Mouse (Mus musculus) MN1 (cell line): ENCODE measurements around the gene Armc9.

Experiments used
- DNase-seq: peaks from one replicate; pipeline ENCODE4 v3.0.0-alpha.2; 2016; ENCODE audit warnings: low spot score

Gene Armc9

DNA sequence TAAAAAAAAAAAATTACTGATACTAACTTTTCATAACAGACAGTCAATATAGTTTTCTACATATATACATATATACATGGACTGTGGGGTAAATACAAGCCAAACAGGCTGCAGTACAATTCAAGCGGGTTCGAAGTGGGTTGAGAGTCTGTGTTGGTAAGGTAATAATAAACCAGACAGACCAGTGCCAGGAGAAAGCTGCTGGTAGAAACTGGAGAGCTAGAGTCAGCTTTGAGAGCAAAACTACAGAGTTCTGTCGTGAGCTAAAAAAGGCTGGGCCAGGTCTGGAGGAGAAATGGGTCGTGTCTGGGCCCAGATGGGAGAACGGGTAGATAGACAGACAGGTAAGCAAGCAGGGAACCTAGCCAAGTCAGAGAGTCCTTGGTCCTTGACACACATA lies 129.5 kb downstream of the Armc9 start:
- DNase-seq = no peak

DNA sequence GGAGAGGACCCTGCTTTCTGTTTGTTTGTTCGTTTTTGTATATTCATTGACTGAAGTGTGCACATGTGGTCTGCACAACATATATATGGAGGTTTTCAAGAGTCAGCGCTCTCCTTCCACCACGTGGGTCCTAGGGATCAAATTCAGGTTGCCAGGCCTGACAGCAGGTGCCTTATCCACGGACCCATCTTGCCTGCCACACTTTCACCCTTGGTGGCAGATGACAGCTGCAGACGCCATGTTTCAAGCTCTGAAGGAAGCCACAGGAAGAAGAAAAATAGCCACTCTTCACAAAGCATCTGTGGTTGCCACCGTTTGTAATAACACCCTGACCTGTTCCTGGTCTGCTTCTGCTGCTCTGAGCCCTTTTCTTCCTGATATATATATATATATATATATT lies 130.7 kb downstream of the Armc9 start:
- DNase-seq = no peak

DNA sequence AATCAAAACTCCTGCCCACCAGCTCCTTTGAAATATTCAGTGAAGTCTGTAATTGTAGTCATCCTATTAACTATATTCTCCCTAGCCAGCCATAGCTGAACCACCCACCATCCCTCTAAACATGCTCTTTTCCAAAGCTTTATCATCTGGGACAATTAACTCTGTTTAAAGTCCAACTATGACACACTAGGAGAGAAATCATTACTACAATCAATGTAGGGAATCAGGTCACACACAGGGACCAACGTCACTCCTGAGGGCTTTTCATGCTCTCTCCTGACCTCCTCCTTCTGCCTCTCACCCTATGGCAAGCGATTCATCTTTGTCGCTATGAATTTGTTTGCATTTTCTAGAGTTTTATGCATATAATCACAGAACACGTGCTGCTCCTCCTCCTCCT lies 132.9 kb downstream of the Armc9 start:
- DNase-seq = no peak

DNA sequence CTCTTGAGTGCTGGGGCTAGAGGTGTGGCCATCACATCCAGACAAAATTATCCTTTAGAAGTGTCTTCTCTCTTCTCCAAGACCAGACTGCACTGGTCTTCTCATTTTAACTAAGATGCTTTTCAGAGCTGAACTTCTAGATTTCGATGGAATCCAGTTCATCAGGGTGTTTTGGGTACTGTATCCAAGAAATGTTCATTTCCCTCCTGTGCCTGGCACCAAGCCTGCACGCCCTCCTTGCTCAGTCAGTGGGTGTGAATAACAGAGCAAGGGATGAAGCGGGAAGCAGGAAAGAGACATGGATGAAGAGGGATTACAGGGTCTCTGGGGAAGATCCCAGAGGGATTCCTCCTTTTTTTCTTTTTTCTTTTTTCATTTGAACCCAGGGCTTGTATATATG lies 135.9 kb downstream of the Armc9 start:
- no peak for DNase-seq

DNA sequence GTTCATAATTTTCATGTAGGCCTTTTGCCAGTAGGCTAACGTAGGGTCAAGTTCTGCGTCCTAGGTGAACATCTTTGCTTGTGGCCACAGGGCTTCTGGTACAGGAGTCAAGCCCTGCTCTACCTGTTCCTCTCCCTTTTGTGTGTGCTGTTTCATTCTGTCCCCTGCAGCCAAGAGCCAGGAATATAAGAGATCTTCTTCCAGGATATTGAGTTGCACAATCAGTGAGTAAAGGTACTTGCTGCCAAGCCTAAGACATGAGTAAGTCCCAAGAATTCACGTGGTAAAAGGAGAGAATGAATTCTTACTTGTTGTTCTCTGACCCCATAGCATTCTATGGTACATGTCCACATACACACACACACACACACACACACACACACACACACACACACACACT lies 138.5 kb downstream of the Armc9 start:
- no peak for DNase-seq

DNA sequence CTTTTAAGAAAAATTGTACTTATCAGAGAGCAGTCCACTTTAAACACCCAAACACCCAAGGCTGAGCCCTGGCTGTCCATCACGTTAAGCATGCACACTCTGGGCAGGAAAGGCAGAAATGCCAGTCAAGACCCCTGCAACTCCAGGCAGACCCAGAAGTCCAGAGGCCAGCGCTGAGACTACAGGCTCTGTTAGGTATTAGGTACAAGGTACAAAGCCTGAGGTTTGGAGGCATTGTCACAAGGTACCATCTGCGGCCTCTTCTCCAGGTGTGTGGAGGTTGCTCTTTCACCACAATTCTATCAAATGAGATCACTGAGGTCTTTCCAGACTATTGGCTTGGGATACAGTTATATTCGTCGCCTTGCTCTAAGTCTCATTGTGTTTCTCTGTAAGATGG lies 139.3 kb downstream of the Armc9 start:
- no peak for DNase-seq

DNA sequence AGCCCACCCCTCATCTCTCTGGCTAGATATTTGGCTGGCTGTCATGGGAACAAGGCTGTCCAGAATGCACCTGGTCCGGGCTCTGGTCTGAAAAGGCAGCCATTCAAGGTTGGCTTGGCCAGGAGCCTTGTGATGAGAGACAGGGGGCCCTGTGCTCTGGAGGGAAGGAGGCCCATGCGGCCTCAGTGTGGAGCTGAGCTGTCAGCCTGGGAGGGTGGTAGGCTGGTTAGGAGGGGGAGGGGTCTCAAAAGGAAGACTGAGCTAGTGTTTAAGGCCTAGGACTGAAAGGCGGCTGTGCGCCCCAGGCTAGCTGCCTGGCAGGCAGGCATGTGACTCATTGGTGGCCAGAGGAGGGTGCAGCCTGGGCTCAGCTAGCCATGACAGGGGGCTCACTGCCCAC lies 139.9 kb downstream of the Armc9 start:
- DNase-seq = no peak

DNA sequence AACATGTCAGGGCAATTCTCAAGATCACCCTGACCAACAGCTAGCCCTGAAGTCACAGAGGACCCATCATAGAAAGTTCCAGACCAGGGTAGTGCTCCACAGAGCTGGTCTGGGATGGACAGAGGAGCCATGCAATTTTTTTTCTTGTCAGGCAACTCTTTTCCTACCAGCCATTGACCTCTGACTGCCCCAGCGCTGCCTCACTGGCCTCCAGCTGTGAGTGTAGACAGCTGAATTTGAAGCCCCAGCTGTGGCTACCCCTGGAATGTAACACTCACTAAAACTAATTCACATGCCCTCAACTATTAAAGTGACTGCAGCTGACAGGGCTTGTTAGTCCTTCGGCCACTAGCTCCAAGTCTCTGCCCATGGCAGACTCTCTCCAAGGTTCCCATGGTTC lies 145.5 kb downstream of the Armc9 start:
- no peak for DNase-seq

DNA sequence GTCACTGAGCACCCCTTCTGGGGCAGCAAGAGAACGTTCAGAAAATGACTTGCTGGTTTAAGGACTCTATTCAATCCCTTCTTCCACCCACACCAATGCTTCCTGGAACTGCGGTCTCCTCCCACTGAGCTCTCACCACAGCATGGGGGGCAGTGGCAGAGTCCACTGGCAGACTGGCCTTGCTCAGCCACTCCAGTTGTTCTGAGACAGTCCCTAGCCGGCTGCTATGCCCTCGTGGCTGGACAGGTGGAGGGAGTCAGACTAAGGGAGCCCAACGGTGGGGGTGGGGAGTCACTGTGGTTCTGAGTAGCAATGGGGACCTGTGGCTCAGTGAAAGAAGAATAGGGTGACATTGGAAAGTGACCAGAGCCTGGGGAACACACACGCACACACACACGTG lies 146.2 kb downstream of the Armc9 start:
- no peak for DNase-seq

DNA sequence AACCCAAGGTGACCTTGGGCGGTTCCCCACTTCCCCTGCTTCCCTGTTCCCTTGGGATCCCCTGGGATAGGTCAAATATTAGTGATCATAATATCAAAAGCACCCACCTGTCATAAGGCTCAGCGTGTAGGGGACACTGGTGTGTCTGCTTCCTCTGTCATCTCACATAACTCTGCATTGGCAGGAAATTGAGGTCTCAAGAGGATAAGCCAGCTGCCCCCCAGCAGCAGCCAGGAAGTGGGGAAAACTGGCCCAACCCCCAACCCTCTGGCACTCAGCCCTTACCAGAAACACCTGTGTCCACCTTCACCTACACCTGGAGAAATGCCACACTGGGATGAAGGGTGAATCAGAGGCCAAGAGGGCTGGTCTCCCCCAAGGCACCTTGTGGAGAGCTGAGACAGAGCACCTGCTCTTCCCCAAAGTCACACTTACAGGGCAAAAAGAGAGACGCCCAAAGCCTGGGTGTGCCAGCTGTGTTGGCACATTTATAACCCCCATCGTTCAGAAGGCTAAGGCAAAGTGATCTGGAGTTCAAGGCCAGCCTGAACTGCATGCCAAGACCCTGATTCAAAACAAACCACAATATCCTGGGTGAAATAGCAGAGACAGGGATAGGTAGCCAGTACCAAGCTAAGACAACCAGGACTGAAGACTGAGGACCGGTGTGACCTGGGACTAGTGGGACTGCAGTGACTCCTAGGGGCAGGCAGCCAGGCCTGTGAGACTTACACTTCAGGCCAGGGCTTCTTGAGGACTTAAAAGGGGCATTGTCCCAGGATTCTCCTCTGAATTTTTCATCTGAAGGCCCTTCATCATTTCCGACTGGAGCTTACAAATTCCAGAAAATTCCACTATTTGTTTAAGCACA lies 146.9 kb downstream of the Armc9 start:
- no peak for DNase-seq

DNA sequence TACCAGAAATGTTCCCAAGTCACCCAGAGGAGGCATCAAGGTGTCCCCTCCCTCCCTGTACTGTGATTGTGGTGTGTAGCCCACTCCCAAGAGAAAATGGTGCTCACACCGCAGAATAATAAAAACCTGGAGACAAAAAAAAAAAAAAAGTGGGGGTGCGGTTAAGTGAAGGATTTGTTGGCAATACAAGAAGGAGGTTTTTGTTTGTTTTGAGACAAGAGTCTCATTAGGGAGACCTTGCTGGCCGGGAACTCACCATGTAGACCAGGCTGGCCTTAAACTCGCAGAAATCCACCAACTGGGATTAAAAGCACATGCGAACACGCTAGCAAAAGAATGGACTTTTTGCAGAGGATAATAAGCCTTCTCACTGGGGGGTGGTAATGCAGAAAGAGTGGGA lies 148.0 kb downstream of the Armc9 start, which contains the start of gene B3gnt7:
Gene B3gnt7, plus strand, starts transcription at position 301 of the 400 bp plus-strand sequence.
- no peak for DNase-seq

DNA sequence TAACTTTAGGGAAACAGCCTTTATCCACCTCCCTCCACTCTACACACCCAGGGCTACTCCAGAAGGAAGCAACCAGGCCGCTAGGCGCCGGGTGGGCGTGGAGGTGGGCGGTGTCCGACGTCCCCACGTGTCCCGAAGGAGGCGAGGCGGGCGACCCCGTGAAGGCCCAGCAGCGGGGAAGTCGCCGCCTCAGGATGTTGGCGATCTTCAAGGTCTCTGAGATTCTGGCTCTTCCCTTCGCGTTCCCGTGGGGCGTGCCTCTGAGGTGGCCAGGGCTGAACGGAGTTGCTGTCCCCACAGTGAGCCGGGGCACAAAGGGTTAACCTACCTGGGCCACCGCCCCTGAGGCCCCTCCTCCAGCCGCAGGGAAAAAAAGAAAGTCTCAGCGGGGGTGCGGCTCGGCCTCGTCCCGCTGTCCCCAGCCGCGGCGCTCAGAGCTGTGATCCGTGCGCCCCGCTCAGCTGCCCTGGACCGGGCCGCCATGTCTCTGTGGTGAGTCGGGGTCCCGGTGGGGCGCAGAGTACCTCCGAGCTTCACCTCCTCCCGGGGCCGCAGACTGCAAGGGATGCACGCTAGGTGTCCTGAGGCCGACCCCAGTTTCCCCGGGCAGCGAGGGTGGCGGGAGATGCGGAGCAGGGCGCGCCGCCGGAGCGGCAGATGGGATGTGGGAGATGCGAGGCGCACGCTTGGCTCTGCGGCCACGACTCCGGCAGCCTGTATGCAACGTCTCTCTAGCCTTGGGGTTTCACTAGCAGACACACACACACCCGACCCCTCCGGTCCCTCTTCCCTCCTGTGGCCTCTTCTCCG lies 148.7 kb downstream of the Armc9 start:
- DNase-seq = no peak

DNA sequence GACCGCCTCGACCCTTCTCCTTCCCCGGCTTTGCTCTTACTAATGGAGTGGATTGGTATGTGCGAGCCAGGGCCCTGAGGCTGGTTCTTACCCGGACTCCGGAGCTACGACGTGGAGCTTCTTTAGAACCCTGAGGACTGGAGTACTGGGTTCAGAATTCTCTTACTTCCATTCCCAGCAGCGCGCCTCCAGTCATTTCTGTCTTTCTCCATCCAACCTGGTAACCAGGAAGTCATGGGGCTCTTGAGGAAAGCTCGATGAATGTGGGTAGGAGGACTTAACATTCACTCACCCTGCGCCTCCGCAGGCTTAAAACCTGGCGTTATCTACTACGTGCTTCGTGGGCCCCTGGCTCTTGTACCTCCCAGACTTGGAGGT lies 149.3 kb downstream of the Armc9 start:
- DNase-seq = no peak

DNA sequence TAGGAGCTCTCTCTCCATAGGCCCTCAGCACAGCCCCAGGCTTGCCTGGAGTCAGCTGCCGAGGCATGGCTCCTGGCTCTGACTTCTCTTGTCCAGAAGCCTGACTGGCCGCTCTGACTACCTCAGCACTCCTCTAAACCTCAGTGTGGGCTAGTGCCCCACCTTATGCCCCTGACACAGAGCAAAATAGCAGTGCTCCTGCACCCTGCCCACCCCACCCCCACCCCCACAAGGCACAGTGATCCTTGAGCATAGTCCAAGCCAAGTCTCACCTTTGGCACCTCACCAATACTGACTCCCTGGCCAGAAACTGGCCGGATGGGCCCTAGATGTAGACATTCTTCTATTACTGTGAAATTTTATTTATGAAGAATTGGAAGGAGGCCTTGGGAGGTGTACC lies 152.1 kb downstream of the Armc9 start:
- DNase-seq = no peak

DNA sequence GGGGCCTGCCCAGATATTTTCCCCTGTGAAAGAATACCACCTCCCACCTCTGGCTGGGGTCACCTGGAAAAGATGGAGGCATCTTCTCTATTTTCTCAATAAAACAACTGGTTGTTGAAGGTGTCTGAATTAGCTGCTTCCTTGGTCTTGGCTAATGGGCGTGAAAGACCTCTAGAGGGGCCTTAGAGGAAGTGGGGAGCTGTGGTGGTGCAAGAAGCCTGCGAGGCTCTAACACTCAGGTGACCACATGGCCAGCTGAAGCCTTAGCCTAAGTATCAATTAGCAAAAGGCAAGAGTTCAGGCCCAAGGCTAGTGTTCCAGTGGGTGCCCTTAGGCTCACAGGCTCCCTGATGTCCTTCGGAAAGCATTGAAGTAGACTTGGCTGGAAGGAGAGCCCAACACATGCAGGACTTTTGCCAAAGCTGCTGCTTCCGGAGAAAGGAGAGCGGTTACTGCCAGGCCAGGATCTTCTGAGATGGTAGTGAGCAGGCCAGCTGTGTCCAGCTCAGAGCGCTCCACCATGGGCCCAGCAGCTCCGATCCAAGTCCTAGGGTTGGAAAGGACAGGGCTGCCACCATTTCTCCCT lies 152.7 kb downstream of the Armc9 start:
- DNase-seq = no peak

DNA sequence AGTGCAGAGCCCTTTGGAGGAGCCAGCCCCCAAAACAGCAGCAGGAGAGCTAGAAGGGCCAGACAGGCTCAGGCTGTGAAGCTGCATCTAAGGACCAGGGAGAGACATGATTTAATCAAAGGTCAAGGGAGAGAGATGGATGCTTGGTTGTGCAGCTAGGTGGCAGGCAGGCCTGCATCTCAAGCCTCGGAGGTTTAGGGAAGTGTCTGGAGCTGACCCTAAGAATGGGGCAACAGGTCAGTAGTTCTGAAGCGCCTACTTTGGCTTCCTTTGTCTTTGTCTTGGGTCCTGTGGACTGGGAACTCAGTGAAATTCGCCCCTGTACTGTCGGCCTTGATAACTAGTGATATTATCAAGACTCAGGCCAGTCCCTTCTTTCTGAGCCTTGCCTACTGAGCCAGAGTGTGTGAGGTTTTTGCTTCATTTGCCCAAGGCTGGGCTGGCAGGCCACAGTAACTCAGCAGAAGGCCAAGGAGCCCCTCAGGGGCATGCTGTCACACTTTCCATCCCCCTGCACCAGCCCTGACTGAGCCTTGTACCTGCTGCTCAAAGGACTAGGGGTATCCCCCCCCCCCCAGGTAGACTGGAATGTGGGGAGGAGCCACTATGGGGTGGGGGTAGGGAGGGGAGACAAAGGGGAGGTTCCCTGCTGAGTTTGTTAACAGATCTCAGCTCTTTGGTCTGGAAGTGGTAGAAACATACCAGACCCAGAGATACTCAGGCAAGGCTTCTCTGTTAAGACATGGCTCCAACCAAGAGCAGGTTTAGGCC lies 153.5 kb downstream of the Armc9 start:
- DNase-seq = no peak

DNA sequence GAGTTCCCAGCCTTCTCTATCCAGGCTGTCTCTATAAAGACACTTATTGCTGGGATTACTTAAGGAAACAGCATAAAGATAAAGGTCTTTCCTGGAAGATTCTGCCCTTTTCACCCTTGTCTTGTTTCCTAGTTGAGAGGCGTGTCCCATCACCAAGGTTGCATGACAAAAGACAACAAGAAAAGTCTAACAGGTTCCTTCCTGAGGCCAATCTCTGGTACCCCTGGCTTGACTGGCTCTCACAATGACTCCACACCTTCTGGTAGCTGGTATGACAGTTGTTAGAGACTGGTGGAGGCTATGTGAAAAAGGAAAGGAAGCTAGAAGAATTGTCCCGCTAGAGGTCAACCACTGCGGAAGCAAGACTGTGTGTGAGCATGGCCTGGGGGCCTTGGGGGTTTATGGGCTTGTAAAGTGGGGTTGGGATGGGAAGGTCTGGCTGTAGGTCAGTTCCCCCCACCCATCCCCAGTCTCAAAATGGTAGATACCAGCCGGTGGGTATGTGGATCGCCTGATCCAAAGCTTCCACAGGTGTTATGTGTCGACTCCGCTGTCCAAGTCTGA lies 154.8 kb downstream of the Armc9 start:
- no peak for DNase-seq

DNA sequence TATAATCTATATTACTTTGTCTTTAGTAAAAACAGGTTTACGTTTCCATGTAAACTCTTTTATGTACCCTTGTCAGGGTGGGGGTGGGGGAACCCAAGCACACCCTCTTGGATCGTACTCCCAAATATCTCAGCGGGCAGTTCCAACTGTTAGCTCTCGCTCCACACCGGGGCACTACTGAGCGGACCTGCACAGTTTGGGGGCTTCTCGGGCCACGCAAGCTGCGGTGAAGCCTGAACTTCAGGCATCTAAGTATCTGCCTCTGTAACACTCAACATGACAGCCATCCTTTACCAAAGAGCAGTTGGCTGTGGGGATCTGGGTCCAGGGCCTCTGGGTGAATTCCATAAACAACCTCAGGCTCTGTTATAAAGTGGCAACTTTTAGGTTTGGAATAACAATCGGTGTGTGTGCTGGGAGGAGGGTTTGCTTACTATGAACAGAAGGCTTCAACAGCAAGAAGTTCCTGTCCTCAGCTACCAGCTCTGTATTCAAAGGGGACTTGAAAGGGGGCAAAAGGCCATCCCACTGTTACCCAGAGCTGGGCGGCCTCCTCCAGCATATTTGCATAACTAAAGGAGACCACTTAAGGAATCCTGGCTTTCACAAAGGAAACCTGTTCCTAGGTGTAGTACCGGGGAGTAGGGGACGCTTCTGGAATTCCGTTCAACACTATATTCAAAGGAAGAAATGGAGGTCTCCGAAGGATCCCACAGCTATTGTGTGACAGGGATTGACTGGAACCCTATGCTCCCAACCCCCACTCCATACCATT lies 156.1 kb downstream of the Armc9 start:
- DNase-seq = no peak

DNA sequence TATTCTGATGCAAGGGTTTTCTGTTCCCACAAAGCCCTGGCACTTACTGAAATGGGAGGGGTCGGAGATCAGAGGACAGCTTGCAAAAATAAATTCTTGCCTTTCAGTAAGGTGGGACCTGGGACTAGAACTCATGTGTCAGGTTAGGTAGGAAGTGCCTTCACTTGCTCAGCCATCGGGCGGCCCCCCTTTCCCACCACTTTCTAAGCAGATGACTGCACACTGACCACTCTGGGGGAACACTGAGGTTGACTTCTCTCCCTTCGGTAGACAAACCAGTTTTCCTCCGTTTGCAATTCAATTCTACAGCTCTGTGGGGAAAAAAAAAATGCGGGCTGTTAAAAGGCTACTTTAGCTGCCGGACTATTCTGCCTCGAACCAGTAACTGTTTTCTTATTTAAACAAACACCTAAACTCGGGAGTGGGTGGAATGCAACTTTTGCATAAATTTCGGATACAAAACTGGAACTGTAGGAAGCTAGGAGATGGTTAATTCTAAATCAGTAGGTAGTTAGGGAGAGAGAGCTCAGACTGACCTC lies 157.0 kb downstream of the Armc9 start:
- DNase-seq = no peak

DNA sequence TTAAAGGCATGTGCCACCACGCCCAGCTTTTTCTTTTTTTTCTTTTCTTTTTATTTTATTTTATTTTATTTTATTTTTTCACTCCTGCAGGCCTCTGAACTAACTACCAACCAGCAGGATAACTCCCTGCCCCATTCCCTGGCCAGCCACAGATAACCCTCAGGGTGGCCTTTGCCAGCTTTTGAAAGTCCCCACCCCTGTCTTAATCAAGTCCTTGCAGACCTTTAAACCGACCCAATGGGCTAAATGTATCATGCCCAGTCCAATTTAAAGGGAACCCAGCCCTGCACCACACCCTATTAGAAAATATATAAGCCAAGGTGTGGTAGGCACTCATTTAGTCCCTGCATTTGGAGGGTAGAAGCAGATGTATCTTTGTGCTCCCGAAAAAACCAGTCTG lies 157.7 kb downstream of the Armc9 start:
- no peak for DNase-seq
